Mouse (Mus musculus) stomach, embryonic 14.5 days (tissue): ENCODE measurements around the gene C730034F03Rik. TPM values are rescaled to one million over a fixed set of nuclear protein-coding genes. Genes with fewer than 3 reads are reported as not detected.

Source experiments
- ATAC-seq: fragments of 200-750 bp; cut with Nextera tagmentation; 2 replicates; pipeline ENCODE4 v1.8.0; 2017; ENCODE audit warnings: low read depth, moderate TSS enrichment; ENCODE audit not compliant: insufficient number of reproducible peaks, insufficient read depth, low FRiP score
- H3K27ac ChIP-seq: fragments of 300-500 bp; sonication (generic); 2 replicates; pipeline ENCODE4 v1.5.1; 2014; ENCODE audit warnings: mild to moderate bottlenecking, low read length, moderate library complexity, mixed read lengths
- H3K27me3 ChIP-seq: fragments of 300-500 bp; sonication (generic); 2 replicates; pipeline ENCODE4 v1.6.1; 2014; ENCODE audit warnings: low read length, control low read depth, mixed read lengths; ENCODE audit not compliant: control insufficient read depth, insufficient read depth
- H3K36me3 ChIP-seq: fragments of 300-500 bp; sonication (generic); 2 replicates; pipeline ENCODE4 v1.6.1; 2014; ENCODE audit warnings: mild to moderate bottlenecking, control low read depth, low read length, moderate library complexity, mixed read lengths; ENCODE audit not compliant: control insufficient read depth, insufficient read depth
- H3K4me1 ChIP-seq: fragments of 300-500 bp; sonication (generic); 2 replicates; pipeline ENCODE4 v1.6.1; 2014; ENCODE audit warnings: low read length, control low read depth, mixed read lengths; ENCODE audit not compliant: control insufficient read depth, insufficient read depth
- H3K4me2 ChIP-seq: fragments of 300-500 bp; sonication (generic); replicated peaks from 2 replicates; pipeline ENCODE4 v1.6.1; 2014; ENCODE audit warnings: low read depth, low read length, control low read depth
- H3K4me3 ChIP-seq: fragments of 300-500 bp; sonication (generic); 2 replicates; pipeline ENCODE4 v1.5.1; 2014; ENCODE audit warnings: low read depth, low read length, control low read depth
- H3K9ac ChIP-seq: fragments of 300-500 bp; sonication (generic); replicated peaks from 2 replicates; pipeline ENCODE4 v1.6.1; 2014; ENCODE audit warnings: low read depth, mild to moderate bottlenecking, control low read depth, low read length, moderate library complexity, mixed read lengths
- H3K9me3 ChIP-seq: fragments of 300-500 bp; sonication (generic); 2 replicates; pipeline ENCODE4 v1.6.1; 2016; ENCODE audit warnings: low read depth, low read length, control low read depth; ENCODE audit not compliant: control insufficient read depth
- WGBS: fragments of 180-500 bp; shearing (Covaris S2); extraction: QIAGEN DNeasy Blood & Tissue Kit; methylation state at CpG from one replicate; pipeline ENCODE4 v1.1.7; 2014; 5-methylcytosine and 5-hydroxymethylcytosine counted together
- polyA plus RNA-seq: library from polyadenylated mRNA; unstranded; fragments of >200 nt; fragmentation: Nextera tagmentation; extraction: Ambion mirVana; gene quantifications from 2 replicates; pipeline ENCODE4 v1.2.1, GENCODE M21; 2014

The C730034F03Rik gene
- polyA plus RNA-seq, 1 experiment from 2014 or later, result 2.4 TPM

DNA sequence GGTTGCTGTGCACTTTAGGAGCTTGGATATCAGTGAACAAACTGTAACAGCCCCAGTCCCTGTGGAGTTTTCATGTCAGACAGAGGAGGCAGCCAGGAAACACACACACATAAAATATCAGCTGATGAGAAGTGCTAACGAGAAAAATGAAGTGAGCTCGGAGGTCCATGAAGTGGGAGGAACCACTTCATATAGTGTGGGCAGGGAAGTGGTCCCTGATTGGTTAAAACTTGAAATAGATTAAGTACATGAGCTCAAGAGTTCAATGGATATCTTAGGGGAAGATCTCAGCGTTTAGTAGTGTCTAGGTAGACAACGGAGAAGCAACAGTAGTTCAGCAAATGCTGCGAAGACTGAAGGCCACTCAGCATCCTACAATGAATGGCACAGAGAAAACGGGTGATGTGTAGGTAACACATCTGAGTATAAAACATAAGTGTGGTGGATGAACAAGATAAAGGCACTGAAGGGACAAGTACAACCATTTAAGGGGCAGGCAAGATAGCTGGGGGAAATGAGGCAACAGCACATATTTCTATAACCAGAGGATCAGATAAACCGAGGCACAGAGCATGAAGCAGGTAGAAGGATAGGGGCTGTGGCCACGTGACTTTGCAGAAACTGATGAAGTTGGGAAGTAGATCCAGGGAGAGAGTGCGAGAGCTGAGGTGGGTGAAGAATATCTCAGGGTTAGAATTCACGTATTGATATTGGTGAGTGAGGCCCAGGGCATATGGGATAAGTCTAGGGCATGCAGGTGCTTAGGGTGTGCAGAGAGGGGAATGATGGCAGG, 24.4 kb upstream of the C730034F03Rik start:
- no peak overlapping the region for H3K9ac ChIP-seq
- H3K4me3 ChIP-seq, result no peak overlapping the region
- peaks cover 4% of the 10 kb centered on the region; the same call in 1 of the 2 replicates for H3K9me3 ChIP-seq
- no peaks in the 10 kb centered on the region for H3K27me3 ChIP-seq
- no peak for ATAC-seq
- 82% methylated on average over 10 of the region's 10 CpGs for WGBS
- no peak overlapping the region for H3K4me2 ChIP-seq
- H3K36me3 ChIP-seq, result no peaks in the 10 kb centered on the region
- H3K4me1 ChIP-seq, result no peaks in the 10 kb centered on the region
- no peak overlapping the region for H3K27ac ChIP-seq

- Histone ChIP-seq H3K27me3 (no peaks in the 10 kb centered on the region), H3K36me3 (no peaks in the 10 kb centered on the region), H3K9ac (no peak overlapping the region), H3K27ac (no peak overlapping the region), H3K9me3 (peaks cover 4% of the 10 kb centered on the region; the same call in 1 of the 2 replicates), H3K4me3 (no peak overlapping the region), H3K4me1 (no peaks in the 10 kb centered on the region), H3K4me2 (no peak overlapping the region)
- no peak for ATAC-seq
These were observed 22.7 kb upstream of the C730034F03Rik start for GRCm38 (mm10) chr15:89406691-89407090.

DNA sequence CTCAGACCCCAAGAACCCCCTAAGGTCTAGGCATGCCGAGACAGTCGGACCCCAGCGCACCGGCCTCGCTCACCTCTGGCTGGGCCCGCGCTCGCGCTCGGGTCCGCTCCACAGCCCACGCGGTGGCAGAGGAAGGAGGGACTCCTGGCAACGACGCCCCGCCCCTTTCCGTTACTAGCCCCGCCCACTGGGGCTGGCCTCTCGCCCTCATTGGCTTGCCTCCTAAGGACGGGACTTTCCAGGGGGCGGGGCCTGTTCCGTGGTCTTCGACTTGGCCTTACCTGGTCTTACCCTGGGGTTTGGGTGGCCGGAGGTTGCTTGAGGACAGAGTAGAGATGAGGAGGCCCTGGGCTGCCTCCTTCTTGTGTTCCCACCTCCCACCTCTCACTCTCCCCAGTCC, 19.3 kb upstream of the C730034F03Rik start, which contains the start of gene Syce3:
Gene Syce3 (minus strand): TSS at position 386 of the 400 bp plus-strand sequence.
- H3K36me3 ChIP-seq, result no peaks in the 10 kb centered on the region
- no peak within 1 kb of the TSS for H3K27ac ChIP-seq
- peaks cover 4% of the 10 kb centered on the region; the same call in 1 of the 2 replicates for H3K9me3 ChIP-seq
- no peak within 1 kb of the TSS for H3K9ac ChIP-seq
- no peaks in the 10 kb centered on the region for H3K27me3 ChIP-seq
- WGBS, result 82% methylated on average over 21 of the region's 24 CpGs
- no peak within 1 kb of the TSS for H3K4me3 ChIP-seq
- peak; percentile 33; the same call in 1 of the 2 replicates for ATAC-seq
- H3K4me1 ChIP-seq, result no peaks in the 10 kb centered on the region
- no peak within 1 kb of the TSS for H3K4me2 ChIP-seq

- Histone ChIP-seq H3K4me2 (no peak overlapping the region), H3K27me3 (no peaks in the 10 kb centered on the region), H3K9ac (no peak overlapping the region), H3K27ac (no peak overlapping the region), H3K36me3 (no peaks in the 10 kb centered on the region), H3K4me3 (no peak overlapping the region), H3K4me1 (no peaks in the 10 kb centered on the region), H3K9me3 (no peaks in the 10 kb centered on the region)
- 83% methylated on average over 8 of the region's 8 CpGs for WGBS
- no peak for ATAC-seq
These were observed 14.1 kb upstream of the C730034F03Rik start for GRCm38 (mm10) chr15:89415282-89415681.

GRCm38 (mm10) chr15:89421938-89422337, 7.5 kb upstream of the C730034F03Rik start:
- no peak for ATAC-seq
- Histone ChIP-seq H3K27me3 (no peaks in the 10 kb centered on the region), H3K9me3 (no peaks in the 10 kb centered on the region), H3K4me2 (no peak overlapping the region), H3K27ac (no peak overlapping the region), H3K36me3 (peaks cover 7% of the 10 kb centered on the region), H3K9ac (no peak overlapping the region), H3K4me1 (no peaks in the 10 kb centered on the region), H3K4me3 (no peak overlapping the region)
- WGBS, result 93% methylated on average over 9 of the region's 9 CpGs

- 84% methylated on average over 8 of the region's 8 CpGs for WGBS
- Histone ChIP-seq H3K27ac (no peak overlapping the region), H3K27me3 (no peaks in the 10 kb centered on the region), H3K4me1 (no peaks in the 10 kb centered on the region), H3K4me2 (no peak overlapping the region), H3K9ac (no peak overlapping the region), H3K36me3 (peaks cover 15% of the 10 kb centered on the region), H3K9me3 (no peaks in the 10 kb centered on the region), H3K4me3 (no peak overlapping the region)
- no peak for ATAC-seq
These were observed 4.8 kb upstream of the C730034F03Rik start for GRCm38 (mm10) chr15:89424621-89425020.

DNA sequence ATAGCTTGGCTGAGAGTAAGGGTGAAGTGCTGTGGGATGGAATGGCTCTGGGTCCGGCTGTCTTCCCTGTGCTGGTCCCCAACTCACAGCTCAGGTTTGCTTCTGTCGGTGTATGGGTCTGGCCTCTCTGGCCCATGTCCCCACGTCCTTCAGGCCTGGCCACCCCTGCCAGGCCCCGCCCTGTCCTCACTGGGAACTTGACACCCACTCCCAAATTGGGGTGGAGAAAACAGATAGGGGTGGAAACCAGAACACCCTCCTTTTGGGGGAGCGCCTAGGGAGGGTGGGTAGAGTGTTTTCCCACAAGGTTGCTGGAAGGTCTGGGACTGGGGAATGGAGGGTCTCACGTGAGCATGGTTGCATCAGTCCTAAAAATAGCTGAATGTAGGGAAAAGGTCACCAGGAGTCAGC, 3.7 kb upstream of the C730034F03Rik start, which contains the start of gene Cpt1b:
Gene Cpt1b (minus strand): TSS at position 153 of the 411 bp plus-strand sequence.
- H3K9me3 ChIP-seq, result no peaks in the 10 kb centered on the region
- H3K27ac ChIP-seq, result no peak within 1 kb of the TSS
- peaks cover 15% of the 10 kb centered on the region for H3K36me3 ChIP-seq
- no peak within 1 kb of the TSS for H3K9ac ChIP-seq
- no peak for ATAC-seq
- no peaks in the 10 kb centered on the region for H3K27me3 ChIP-seq
- no peaks in the 10 kb centered on the region for H3K4me1 ChIP-seq
- no peak within 1 kb of the TSS for H3K4me3 ChIP-seq
- 35% methylated on average over 6 of the region's 6 CpGs for WGBS
- no peak within 1 kb of the TSS for H3K4me2 ChIP-seq

GRCm38 (mm10) chr15:89426716-89427115, 2.7 kb upstream of the C730034F03Rik start:
- Histone ChIP-seq H3K4me3 (no peak overlapping the region), H3K9ac (no peak overlapping the region), H3K36me3 (peaks cover 15% of the 10 kb centered on the region), H3K4me1 (no peaks in the 10 kb centered on the region), H3K27ac (no peak overlapping the region), H3K9me3 (no peaks in the 10 kb centered on the region), H3K4me2 (no peak overlapping the region), H3K27me3 (no peaks in the 10 kb centered on the region)
- WGBS, result 88% methylated on average over 10 of the region's 10 CpGs
- no peak for ATAC-seq
